Mouse (Mus musculus) embryonic facial prominence, embryonic 14.5 days (tissue): Measurements from ENCODE around the gene Gm38655. TPM values are rescaled to one million over a fixed set of nuclear protein-coding genes. Genes with fewer than 3 reads are reported as not detected.
A peak's percentile ranks its signal among the peaks of the same experiment; 100 is the strongest.

Experiments used
- ATAC-seq: fragments of 200-750 bp; cut with Nextera tagmentation; 2 replicates; pipeline ENCODE4 v1.8.0; 2017; ENCODE audit warnings: low read depth, moderate number of reproducible peaks, moderate TSS enrichment
- DNase-seq: peaks from one replicate; pipeline ENCODE4 v3.0.0-alpha.2; 2015; ENCODE audit warnings: low spot score
- H3K27ac ChIP-seq: fragments of 300-500 bp; sonication (generic); replicated peaks from 2 replicates; pipeline ENCODE4 v1.5.1; 2014; ENCODE audit warnings: low read depth, mild to moderate bottlenecking, low read length, moderate library complexity
- H3K27me3 ChIP-seq: fragments of 300-500 bp; sonication (generic); replicated peaks from 2 replicates; pipeline ENCODE4 v1.6.1; 2014; ENCODE audit warnings: low read length; ENCODE audit not compliant: control insufficient read depth, insufficient read depth
- H3K36me3 ChIP-seq: fragments of 300-500 bp; sonication (generic); 2 replicates; pipeline ENCODE4 v1.6.1; 2014; ENCODE audit warnings: low read length, mixed read lengths; ENCODE audit not compliant: control insufficient read depth, insufficient read depth
- H3K4me1 ChIP-seq: fragments of 300-500 bp; sonication (generic); 2 replicates; pipeline ENCODE4 v1.6.1; 2014; ENCODE audit warnings: antibody characterized with exemption, low read length; ENCODE audit not compliant: control insufficient read depth, insufficient read depth
- H3K4me2 ChIP-seq: fragments of 300-500 bp; sonication (generic); 2 replicates; pipeline ENCODE4 v1.6.1; 2014; ENCODE audit warnings: low read depth, mild to moderate bottlenecking, low read length, moderate library complexity, mixed read lengths
- H3K4me3 ChIP-seq: fragments of 300-500 bp; sonication (generic); 2 replicates; pipeline ENCODE4 v1.5.1; 2014; ENCODE audit warnings: low read depth, mild to moderate bottlenecking, low read length
- H3K9ac ChIP-seq: fragments of 300-500 bp; sonication (generic); 2 replicates; pipeline ENCODE4 v1.6.1; 2014; ENCODE audit warnings: low read depth, mild to moderate bottlenecking, low read length, moderate library complexity, mixed read lengths
- H3K9me3 ChIP-seq: fragments of 300-500 bp; sonication (generic); 2 replicates; pipeline ENCODE4 v1.6.1; 2016; ENCODE audit warnings: low read length; ENCODE audit not compliant: control insufficient read depth
- WGBS: fragments of 180-500 bp; shearing (Covaris S2); extraction: QIAGEN DNeasy Blood & Tissue Kit; methylation state at CpG from one replicate; pipeline ENCODE4 v1.1.7; 2014; 5-methylcytosine and 5-hydroxymethylcytosine counted together
- polyA plus RNA-seq: library from polyadenylated mRNA; unstranded; fragments of >200 nt; fragmentation: Nextera tagmentation; extraction: Ambion mirVana; gene quantifications from 2 replicates; pipeline ENCODE4 v1.2.1, GENCODE M21; 2014

Gm38655 gene
- polyA plus RNA-seq, 1 experiment from 2014 or later = 0.25 TPM

DNA sequence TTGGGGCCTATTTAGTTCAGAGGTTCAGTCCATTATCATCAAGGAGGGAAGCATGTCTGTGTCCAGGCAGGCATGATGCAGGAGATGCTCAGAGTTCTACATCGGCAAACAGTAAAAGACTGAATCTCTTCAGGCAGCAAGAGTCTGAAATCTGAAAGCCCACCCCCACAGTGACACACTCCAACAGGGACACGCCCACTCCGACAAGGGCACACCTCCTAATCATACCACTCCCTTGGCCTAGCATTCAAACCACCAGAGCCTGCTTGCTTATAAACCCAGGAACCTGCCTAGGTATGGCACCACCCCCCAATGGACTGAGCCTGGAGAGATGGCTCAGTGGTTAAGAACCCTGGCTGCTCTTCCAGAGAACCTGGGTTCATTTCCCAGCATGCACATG is 40.2 kb upstream of the Gm38655 start:
- WGBS = 82% methylated on average over 3 of the region's 3 CpGs
- peaks cover 85% of the 10 kb centered on the region for H3K36me3 ChIP-seq

DNA sequence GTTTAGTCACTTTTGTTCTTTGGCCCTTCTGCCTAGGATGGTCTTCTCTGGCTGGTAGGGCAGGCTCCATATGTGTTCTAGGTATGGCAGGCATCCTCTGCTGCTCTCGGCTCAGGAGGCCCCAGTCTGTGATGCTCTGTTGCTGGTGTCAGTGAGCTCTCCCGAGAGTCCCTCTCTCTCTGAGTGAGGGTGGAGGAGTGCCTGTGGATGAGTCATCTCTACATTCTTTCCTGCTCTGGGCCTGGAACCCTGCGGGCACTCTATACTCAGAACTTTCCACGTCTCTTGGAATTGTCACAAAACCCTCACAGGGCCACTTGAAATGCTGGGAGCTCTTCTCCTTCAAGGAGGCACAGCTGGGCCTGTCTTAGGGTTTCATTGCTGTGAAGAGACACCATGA is 36.4 kb upstream of the Gm38655 start:
- 81% methylated on average over 4 of the region's 4 CpGs for WGBS

More for the DNA sequence above, 40.2 kb upstream of the Gm38655 start:
- no peak overlapping the region for H3K4me3 ChIP-seq
- ATAC-seq = no peak
- no peak overlapping the region for H3K4me2 ChIP-seq
- no peaks in the 10 kb centered on the region for H3K9me3 ChIP-seq
- H3K4me1 ChIP-seq = no peaks in the 10 kb centered on the region
- no peak overlapping the region for H3K27ac ChIP-seq
- H3K27me3 ChIP-seq = no peaks in the 10 kb centered on the region
- H3K9ac ChIP-seq = no peak overlapping the region
- no peak for DNase-seq

GRCm38 (mm10) chr17:25210680-25211466 is 35.6 kb upstream of the Gm38655 start:
- Histone ChIP-seq H3K9ac (no peak overlapping the region), H3K4me1 (no peaks in the 10 kb centered on the region), H3K27ac (no peak overlapping the region), H3K36me3 (peaks cover 89% of the 10 kb centered on the region), H3K27me3 (no peaks in the 10 kb centered on the region), H3K9me3 (no peaks in the 10 kb centered on the region), H3K4me2 (no peak overlapping the region), H3K4me3 (no peak overlapping the region)
- DNase-seq (no peak), ATAC-seq (no peak; the same call in 1 of the 2 replicates)
- 81% methylated on average over 15 of the region's 15 CpGs for WGBS

More for the DNA sequence above, 36.4 kb upstream of the Gm38655 start:
- Histone ChIP-seq H3K27ac (no peak overlapping the region), H3K27me3 (no peaks in the 10 kb centered on the region), H3K4me2 (no peak overlapping the region), H3K9me3 (no peaks in the 10 kb centered on the region), H3K4me1 (no peaks in the 10 kb centered on the region), H3K36me3 (peaks cover 89% of the 10 kb centered on the region), H3K9ac (no peak overlapping the region), H3K4me3 (no peak overlapping the region)
- ATAC-seq (no peak), DNase-seq (no peak)

- DNase-seq (no peak), ATAC-seq (no peak)
- H3K9me3 ChIP-seq = no peaks in the 10 kb centered on the region
- H3K9ac ChIP-seq = no peak overlapping the region
- no peak overlapping the region for H3K4me3 ChIP-seq
- H3K27ac ChIP-seq = no peak overlapping the region
- H3K4me1 ChIP-seq = no peaks in the 10 kb centered on the region
- no peak overlapping the region for H3K4me2 ChIP-seq
- 92% methylated on average over 4 of the region's 4 CpGs for WGBS
- no peaks in the 10 kb centered on the region for H3K27me3 ChIP-seq
- H3K36me3 ChIP-seq = peaks cover 87% of the 10 kb centered on the region
These were observed 34.7 kb upstream of the Gm38655 start for GRCm38 (mm10) chr17:25210006-25210405.

- H3K4me1 ChIP-seq = no peaks in the 10 kb centered on the region
- H3K4me3 ChIP-seq = no peak overlapping the region
- no peak overlapping the region for H3K27ac ChIP-seq
- 89% methylated on average over 4 of the region's 4 CpGs for WGBS
- H3K9ac ChIP-seq = no peak overlapping the region
- H3K4me2 ChIP-seq = no peak overlapping the region
- ATAC-seq (no peak), DNase-seq (no peak)
- no peaks in the 10 kb centered on the region for H3K27me3 ChIP-seq
- no peaks in the 10 kb centered on the region for H3K9me3 ChIP-seq
- H3K36me3 ChIP-seq = peaks cover 87% of the 10 kb centered on the region
These were observed 27.1 kb upstream of the Gm38655 start for GRCm38 (mm10) chr17:25202401-25202800.

- 0% methylated on average over 8 of the region's 16 CpGs for WGBS
- Histone ChIP-seq H3K4me2 (peak overlapping the region; percentile 92), H3K4me1 (peaks cover 17% of the 10 kb centered on the region), H3K27ac (no peak overlapping the region), H3K27me3 (no peaks in the 10 kb centered on the region), H3K9ac (peak overlapping the region; percentile 94), H3K4me3 (peak overlapping the region; percentile 98), H3K9me3 (no peaks in the 10 kb centered on the region), H3K36me3 (peaks cover 19% of the 10 kb centered on the region)
- ATAC-seq = no peak
- DNase-seq = no peak
These were observed 13.8 kb upstream of the Gm38655 start for GRCm38 (mm10) chr17:25189091-25189490.

DNA sequence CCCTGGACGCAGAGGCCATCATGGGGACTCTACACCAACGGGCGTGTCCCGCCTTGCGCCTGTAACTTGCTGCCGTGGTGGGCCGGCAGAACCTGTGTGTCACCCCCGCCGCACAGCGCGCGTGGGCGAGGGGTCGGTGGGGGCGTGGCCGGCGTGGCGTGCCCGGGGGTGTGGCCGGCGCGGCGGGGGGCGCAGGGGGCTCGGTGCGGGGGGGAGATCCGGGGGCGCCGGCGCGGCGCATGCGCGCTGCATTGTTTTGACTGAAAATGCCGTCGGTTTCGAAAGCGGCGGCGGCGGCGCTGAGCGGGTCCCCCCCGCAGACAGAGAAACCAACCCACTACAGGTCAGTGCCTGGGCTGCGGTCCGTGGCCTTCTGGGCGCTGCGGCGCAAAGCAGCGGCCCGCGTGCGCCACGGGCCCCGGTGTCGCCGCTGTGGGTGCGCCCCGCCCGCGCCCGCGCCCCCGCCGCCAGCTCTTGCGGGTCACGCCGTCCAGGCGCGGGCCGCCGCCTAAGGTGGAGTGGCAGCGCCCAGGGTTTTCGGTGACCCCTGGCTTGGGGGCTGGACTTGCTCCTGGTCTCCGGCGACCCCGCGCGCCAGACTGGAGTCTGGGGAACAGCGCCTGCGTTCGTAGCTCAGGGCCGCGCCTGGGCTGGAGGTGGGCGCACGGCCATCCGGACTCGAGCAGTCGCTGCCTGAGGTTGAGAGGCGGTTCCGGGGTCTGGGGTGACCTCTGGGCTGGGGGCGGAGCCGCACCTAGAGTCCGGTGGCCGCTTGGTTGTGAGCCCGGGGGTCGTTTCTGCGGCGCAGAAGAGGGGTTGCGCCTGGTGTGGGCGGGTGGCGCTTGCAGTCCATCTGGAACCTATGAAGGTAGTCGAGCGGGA is 13.1 kb upstream of the Gm38655 start, which contains the start of gene Unkl:
TSS of gene Unkl (plus strand) at position 248 of the 882 bp plus-strand sequence.
- Histone ChIP-seq H3K27me3 (no peaks in the 10 kb centered on the region), H3K9ac (peak within 1 kb of the TSS; percentile 94), H3K4me3 (peak within 1 kb of the TSS; percentile 98), H3K36me3 (peaks cover 16% of the 10 kb centered on the region; the same call in 1 of the 2 replicates), H3K27ac (peak within 1 kb of the TSS; percentile 84), H3K4me2 (peak within 1 kb of the TSS; percentile 92), H3K9me3 (no peaks in the 10 kb centered on the region), H3K4me1 (peaks cover 17% of the 10 kb centered on the region)
- DNase-seq (peak; percentile 76), ATAC-seq (peak; percentile 16)
- WGBS = 1% methylated on average over 45 of the region's 104 CpGs

DNA sequence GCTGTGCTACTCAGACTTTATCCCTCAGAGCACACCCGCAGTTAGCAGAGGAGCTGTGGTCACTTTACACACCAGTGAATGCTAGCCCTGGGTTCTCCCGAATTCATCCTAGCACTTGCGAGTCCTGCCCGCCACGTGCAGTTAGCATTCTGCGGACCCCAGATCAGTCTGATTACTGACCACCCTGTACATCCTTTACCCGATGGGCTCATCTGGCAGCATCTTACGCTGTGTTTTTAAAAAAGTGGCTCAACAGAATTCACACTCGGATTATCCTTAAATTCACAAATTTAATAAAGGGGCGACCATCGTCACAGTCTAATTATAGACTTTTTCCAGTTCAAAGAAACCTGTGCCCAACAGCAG is 12.5 kb upstream of the Gm38655 start:
- DNase-seq (no peak), ATAC-seq (no peak)
- Histone ChIP-seq H3K4me1 (peaks cover 17% of the 10 kb centered on the region), H3K4me2 (peak overlapping the region; percentile 92), H3K36me3 (peaks cover 16% of the 10 kb centered on the region; the same call in 1 of the 2 replicates), H3K27me3 (no peaks in the 10 kb centered on the region), H3K27ac (peak overlapping the region; percentile 84), H3K9me3 (no peaks in the 10 kb centered on the region), H3K4me3 (peak overlapping the region; percentile 98), H3K9ac (peak overlapping the region; percentile 94)
- 4% methylated on average over 11 of the region's 11 CpGs for WGBS
